Mouse (Mus musculus) ES-Bruce4 (cell line): ENCODE results near the gene Mast4. TPM values are rescaled to one million over a fixed set of nuclear protein-coding genes. Genes with fewer than 3 reads are reported as not detected.

ENCODE experiments used
- H3K27ac ChIP-seq: 2 replicates; pipeline ENCODE4 v1.5.1; 2012; ENCODE audit warnings: low read length, inconsistent platforms; ENCODE audit not compliant: insufficient read depth
- H3K27me3 ChIP-seq: 2 replicates; pipeline ENCODE4 v1.6.1; 2012; ENCODE audit warnings: mild to moderate bottlenecking, low read length, inconsistent platforms; ENCODE audit not compliant: control insufficient read depth, poor library complexity, insufficient read depth, severe bottlenecking
- H3K36me3 ChIP-seq: 2 replicates; pipeline ENCODE4 v1.6.1; 2012; ENCODE audit warnings: inconsistent platforms, mild to moderate bottlenecking, low read length, moderate library complexity; ENCODE audit not compliant: control insufficient read depth, poor library complexity, insufficient read depth, severe bottlenecking
- H3K4me1 ChIP-seq: one replicate; pipeline ENCODE4 v1.8.1; 2011; ENCODE audit warnings: low read length; ENCODE audit not compliant: control insufficient read depth, insufficient read depth
- H3K4me3 ChIP-seq: 2 replicates; pipeline ENCODE4 v1.5.1; 2011; ENCODE audit warnings: low read depth, mild to moderate bottlenecking, low read length
- H3K9ac ChIP-seq: 2 replicates; pipeline ENCODE4 v1.6.1; 2012; ENCODE audit warnings: low read depth, mild to moderate bottlenecking, inconsistent platforms; ENCODE audit not compliant: poor library complexity, severe bottlenecking
- H3K9me3 ChIP-seq: replicated peaks from 2 replicates; pipeline ENCODE4 v1.6.1; 2012; ENCODE audit warnings: mild to moderate bottlenecking, low read length, inconsistent platforms; ENCODE audit not compliant: control insufficient read depth, poor library complexity, insufficient read depth, severe bottlenecking
- CTCF ChIP-seq: IDR thresholded peaks from one replicate; pipeline ENCODE4 v1.8.1; 2011; ENCODE audit warnings: low read depth, low read length
- EP300 ChIP-seq: IDR thresholded peaks from 2 replicates; pipeline ENCODE4 v1.6.1; 2011; ENCODE audit warnings: low read depth, low read length; ENCODE audit not compliant: insufficient read depth
- POLR2A ChIP-seq: IDR thresholded peaks from one replicate; pipeline ENCODE4 v1.8.1; 2011; ENCODE audit warnings: low read length; ENCODE audit not compliant: insufficient read depth
- polyA plus RNA-seq: library from polyadenylated mRNA; stranded (reverse); fragments of >200 nt; gene quantifications from 2 replicates; pipeline ENCODE4 v1.2.4, GENCODE M21; 2011; ENCODE audit warnings: low read depth; ENCODE audit not compliant: missing spikeins, insufficient read depth, insufficient read length

Mast4 gene
- polyA plus RNA-seq, 1 experiment: 25.3 TPM

DNA sequence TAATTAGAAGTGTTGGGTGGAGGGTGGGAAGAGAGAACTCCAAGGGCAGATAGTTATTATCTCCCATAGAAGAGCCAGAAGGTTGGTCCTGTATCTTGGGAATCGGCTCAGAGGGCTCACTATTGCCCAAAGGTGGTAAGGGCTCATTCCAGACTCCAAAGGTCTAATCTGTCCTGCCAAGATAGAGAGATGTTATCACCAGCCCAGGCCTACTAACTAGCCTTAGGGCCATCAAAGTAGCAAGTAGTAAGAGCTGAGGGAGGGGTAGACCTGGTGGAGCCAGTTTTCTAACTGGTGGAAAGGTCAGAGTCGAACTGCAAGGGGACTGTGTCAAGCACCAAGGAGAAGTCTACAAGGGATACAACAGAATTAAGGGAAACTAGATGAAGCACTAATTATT is 470.2 kb downstream of the Mast4 start:
- TF ChIP-seq CTCF (no peak), POLR2A (no peak), EP300 (no peak)
- H3K36me3 ChIP-seq: no peaks in the 10 kb centered on the region

DNA sequence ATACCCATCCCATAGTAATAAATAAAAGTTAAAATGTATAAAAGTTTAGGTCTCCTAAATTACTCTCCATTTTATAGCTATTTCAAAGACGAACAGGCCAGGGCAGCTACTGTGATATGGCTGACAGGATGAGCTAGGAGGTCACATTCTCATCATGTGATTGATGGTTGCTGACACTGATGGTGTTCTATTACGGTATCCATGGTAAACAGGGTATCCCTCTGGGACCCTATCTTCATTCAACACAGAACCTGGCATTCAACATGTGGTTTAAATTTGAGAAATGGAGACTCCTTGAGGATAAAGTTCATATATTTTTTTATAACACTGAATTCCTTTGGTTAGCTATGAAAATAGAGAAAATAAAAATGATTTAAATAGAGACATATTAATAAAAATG is 471.3 kb downstream of the Mast4 start:
- Histone ChIP-seq H3K27me3 (no peaks in the 10 kb centered on the region), H3K9ac (no peak overlapping the region), H3K27ac (no peak overlapping the region), H3K36me3 (no peaks in the 10 kb centered on the region), H3K9me3 (no peaks in the 10 kb centered on the region), H3K4me3 (no peak overlapping the region), H3K4me1 (no peaks in the 10 kb centered on the region)
- TF ChIP-seq CTCF: no peak
- no peak for TF ChIP-seq EP300
- no peak for TF ChIP-seq POLR2A

More for the DNA sequence above, 470.2 kb downstream of the Mast4 start:
- Histone ChIP-seq H3K4me3 (no peak overlapping the region), H3K27me3 (no peaks in the 10 kb centered on the region), H3K4me1 (no peaks in the 10 kb centered on the region), H3K9ac (no peak overlapping the region), H3K9me3 (no peaks in the 10 kb centered on the region; the same call in 1 of the 2 replicates), H3K27ac (no peak overlapping the region)

DNA sequence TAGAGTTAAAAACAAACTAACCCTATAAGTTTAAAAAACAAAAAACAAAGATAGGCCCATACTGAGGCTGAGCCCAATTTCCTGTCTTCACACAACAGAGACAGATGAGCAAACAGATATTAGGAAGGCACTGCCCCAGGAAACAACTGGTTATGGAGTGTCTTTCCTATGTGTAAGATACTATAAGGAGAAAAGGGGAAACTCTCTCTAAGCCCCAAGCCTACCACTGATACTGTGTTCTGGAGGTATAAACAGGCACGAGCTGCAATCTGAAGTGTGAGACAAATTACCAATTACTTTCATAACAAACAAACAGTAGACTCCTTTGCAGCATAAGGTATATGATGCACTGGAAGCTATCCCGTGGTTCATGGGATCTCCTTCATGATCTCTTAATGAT is 471.9 kb downstream of the Mast4 start:
- Histone ChIP-seq H3K4me3 (no peak overlapping the region), H3K36me3 (no peaks in the 10 kb centered on the region), H3K9ac (no peak overlapping the region), H3K27me3 (no peaks in the 10 kb centered on the region), H3K4me1 (no peaks in the 10 kb centered on the region), H3K27ac (no peak overlapping the region), H3K9me3 (no peaks in the 10 kb centered on the region)
- TF ChIP-seq POLR2A (no peak), EP300 (no peak), CTCF (no peak)

DNA sequence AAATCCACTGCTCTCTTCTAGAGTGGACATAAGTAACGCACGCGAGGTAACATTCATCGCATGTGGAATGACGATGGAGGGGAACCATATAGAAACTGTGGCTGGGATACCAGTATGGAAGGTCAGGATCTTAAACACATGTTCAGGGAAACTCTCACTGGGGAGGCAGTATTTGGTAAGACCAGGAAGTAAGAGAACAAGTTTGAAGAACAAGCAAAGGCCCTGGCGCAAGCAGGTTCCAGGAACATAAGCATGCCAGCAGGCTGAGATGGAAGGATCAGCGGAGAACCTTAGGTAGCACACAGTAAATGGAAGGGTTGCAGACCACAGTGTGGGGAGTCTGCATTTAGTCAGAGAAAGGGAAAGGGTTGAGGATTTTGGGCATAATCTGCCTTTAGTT is 473.6 kb downstream of the Mast4 start:
- H3K4me3 ChIP-seq: no peak overlapping the region
- no peak overlapping the region for H3K27ac ChIP-seq
- no peak overlapping the region for H3K9ac ChIP-seq
- no peaks in the 10 kb centered on the region for H3K4me1 ChIP-seq
- no peaks in the 10 kb centered on the region for H3K36me3 ChIP-seq
- H3K9me3 ChIP-seq: no peaks in the 10 kb centered on the region
- H3K27me3 ChIP-seq: no peaks in the 10 kb centered on the region
- TF ChIP-seq EP300: no peak
- TF ChIP-seq CTCF: no peak
- no peak for TF ChIP-seq POLR2A

DNA sequence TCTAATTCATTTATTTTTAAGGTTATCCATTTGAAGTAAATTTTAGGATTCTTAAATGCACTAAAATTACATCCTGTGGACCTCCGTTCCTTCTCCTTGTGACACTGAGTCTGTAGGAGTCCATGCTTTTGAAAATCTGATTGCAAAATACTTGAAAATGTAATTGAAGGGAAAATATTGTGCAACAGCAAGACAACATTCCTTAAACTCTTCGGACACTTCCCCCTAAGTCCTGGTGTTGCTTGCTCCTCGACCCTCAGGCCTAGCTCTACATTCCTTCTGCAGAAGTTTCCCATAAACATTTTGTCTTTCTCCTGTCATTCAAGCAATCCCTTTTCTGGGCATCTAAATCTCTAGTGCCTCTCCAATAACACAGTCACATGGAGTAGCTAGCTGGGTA is 474.2 kb downstream of the Mast4 start:
- H3K27ac ChIP-seq: no peak overlapping the region
- H3K4me1 ChIP-seq: no peaks in the 10 kb centered on the region
- H3K36me3 ChIP-seq: no peaks in the 10 kb centered on the region
- TF ChIP-seq EP300 (no peak), CTCF (no peak), POLR2A (no peak)
- H3K27me3 ChIP-seq: no peaks in the 10 kb centered on the region
- no peak overlapping the region for H3K4me3 ChIP-seq
- no peak overlapping the region for H3K9ac ChIP-seq
- no peaks in the 10 kb centered on the region for H3K9me3 ChIP-seq

DNA sequence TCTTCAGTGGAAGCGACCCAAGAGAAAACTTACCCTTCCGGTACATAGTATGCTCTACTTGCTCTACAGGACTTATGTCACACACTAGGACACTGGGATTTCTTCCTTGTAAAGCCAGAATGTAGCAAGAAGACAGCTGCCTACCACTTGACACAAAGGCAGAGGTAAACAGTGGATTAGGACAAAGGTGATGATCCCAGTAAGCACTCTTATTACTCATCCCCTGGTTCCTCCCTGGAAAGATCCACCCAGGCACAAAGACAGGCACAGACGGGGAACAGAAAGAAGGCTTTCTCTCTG is 476.8 kb downstream of the Mast4 start:
- Histone ChIP-seq H3K4me1 (no peaks in the 10 kb centered on the region), H3K27ac (no peak overlapping the region), H3K36me3 (no peaks in the 10 kb centered on the region), H3K9ac (no peak overlapping the region), H3K9me3 (no peaks in the 10 kb centered on the region), H3K27me3 (no peaks in the 10 kb centered on the region), H3K4me3 (no peak overlapping the region)
- TF ChIP-seq POLR2A: no peak
- TF ChIP-seq CTCF: no peak
- TF ChIP-seq EP300: no peak
